Mouse (Mus musculus): ENCODE results near the gene Pigv.

DNA sequence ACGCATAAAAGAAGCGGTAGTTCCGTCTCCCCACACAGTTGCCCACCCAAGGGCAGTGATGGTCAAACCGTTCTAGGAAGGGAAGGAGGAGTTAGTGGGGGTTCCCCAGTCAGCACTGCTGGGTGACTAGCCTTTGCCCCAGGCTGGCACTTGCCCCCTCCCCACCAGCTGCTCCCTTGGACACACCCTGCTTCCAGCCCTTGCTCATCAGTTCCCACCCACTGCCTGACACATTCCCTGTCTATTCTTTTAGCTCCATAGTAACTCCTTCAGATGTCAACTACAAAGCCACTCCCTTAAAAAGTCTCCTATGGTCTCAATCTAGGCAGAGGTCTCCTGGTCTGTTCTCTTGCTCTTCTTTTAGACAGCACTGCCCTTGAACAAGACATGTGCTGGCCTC lies 58.6 kb downstream of the Pigv start:
- TF ChIP-seq MYOD1 (IDR thresholded peaks at IDR 0.05; ENCODE audit: control insufficient read depth, insufficient read length, low read depth) (no peak), MAX (IDR thresholded peaks at IDR 0.05) (no peak), CTCF (IDR thresholded peaks at IDR 0.05; ENCODE audit: control insufficient read depth, insufficient read depth, insufficient read length) (no peak), USF1 (IDR thresholded peaks at IDR 0.05; ENCODE audit: low read depth) (no peak), MYOG (IDR thresholded peaks at IDR 0.05; ENCODE audit: control insufficient read depth, extremely low read depth, insufficient read length) (no peak)

Measured in C2C12 (cell line).